Mouse (Mus musculus): ENCODE measurements around the gene Kncn.

Gene Kncn

GRCm38 (mm10) chr4:115878216-115878678 lies 6.0 kb upstream of the Kncn start:
- in situ Hi-C loops (cut with MboI; ENCODE audit: low sequenced_read_pairs): no loop called here

- in situ Hi-C loops (cut with MboI; ENCODE audit: low sequenced_read_pairs): no loop called here
These were observed 5.4 kb upstream of the Kncn start for GRCm38 (mm10) chr4:115878828-115879227.

DNA sequence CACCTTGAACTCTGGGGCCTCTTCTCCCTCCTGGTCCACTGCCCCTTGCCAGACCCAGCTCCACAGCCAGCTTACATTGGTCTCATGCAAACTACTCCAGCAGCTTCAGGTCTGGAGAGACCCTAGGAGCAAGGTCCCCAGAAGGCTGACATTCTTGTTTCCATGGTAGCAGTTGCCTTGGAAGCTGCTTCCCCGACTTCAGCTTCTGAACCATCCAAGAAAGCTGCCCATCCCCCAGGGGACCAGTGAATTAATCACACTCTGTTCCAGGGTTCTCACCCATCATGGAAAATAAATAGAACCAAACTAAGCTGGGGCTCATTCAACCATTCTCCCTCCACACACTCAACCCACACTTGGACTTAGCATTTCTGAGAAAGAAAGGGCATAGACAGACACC lies 3.0 kb upstream of the Kncn start:
- in situ Hi-C loops (cut with MboI; ENCODE audit: low sequenced_read_pairs): no loop called here

- in situ Hi-C loops (cut with MboI; ENCODE audit: low sequenced_read_pairs): no loop called here
These were observed 2.0 kb upstream of the Kncn start for GRCm38 (mm10) chr4:115882195-115882594.

GRCm38 (mm10) chr4:115885846-115886245 lies 1.6 kb downstream of the Kncn start:
- in situ Hi-C loops (cut with MboI; ENCODE audit: low sequenced_read_pairs): no loop called here

DNA sequence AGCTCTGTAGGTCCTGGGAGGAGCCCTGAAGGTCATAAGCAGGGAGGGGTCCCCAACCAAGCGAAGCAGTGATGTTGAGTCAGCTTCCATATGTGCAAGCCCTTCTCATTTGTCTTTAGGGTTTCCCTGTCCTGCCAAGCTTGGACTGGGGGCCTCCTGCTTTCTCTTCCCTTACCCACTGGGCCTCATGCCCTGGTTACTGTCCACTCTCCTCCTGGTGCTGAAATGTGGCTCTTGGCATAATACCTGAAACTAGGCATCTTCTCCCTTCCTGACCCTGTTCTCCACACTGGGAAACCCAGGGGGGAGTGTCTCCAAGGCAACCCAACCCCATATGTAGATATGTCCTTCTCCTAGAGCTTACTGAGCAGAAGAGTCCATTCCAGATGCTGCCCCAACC lies 2.7 kb downstream of the Kncn start:
- in situ Hi-C loops (cut with MboI; ENCODE audit: low sequenced_read_pairs): no loop called here

DNA sequence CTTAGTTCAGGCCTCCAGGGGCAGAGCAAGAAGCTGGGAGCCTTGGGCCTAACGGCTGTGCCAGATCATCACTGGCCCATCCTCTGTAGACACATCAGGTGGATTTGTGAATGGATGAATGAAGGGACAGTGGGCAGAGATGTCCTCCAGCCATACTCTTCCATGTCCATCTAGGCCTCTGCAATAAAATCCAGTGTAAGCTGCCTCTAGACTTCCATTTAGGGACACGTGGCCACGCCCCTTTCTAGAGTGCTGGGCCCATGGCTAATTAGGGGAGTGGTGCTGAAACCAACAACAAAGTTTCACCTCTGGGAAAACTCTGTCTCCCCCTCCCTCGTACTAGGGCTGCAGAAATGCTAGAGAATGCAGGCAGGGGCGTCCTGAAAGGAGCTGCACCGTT lies 5.9 kb downstream of the Kncn start:
- in situ Hi-C loops (cut with MboI; ENCODE audit: low sequenced_read_pairs): no loop called here

DNA sequence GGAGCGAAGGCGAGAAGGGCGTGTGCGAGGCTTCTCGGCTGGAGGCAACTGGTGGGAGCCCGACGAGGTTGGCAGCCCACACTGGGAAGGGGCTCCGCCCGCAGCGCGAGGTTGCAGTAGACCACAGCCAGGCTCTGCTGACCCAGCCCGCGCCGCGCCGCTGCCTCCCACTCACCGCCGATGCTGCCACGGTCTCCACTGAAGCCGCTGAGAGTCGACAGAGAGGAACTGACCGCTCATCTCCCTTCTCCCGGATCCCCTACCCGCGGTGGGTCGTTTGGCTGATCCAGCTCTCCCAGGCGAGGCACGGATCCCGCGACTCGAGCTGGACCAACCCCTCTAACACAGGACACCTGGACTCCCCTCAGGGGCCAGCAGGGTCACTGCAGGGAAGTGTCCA lies 6.4 kb downstream of the Kncn start, which contains the start of gene 6430628N08Rik:
Gene 6430628N08Rik, plus strand, starts transcription at position 113 of the 400 bp plus-strand sequence.
- in situ Hi-C loops (cut with MboI; ENCODE audit: low sequenced_read_pairs): no loop called here

DNA sequence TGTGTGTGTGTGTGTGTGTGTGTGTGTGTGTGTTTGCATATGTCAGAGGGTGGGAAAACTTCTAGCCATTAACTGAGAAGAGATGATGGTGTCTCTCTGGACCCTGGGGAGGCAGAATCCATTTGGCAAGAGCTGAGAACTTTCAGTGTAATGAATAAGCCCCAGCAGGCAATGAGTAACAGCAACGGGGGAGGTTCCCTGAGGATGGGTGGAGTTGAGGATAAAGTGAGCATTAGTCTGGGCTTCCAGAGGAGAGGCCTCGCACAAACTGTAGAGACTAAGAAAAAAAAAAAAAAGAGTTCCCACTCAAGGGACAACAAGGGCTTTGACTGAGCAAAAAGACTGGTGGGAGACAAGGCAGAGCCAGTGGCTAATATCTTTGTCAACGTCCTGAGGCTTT lies 10.1 kb downstream of the Kncn start:
- in situ Hi-C loops (cut with MboI; ENCODE audit: low sequenced_read_pairs): no loop called here

DNA sequence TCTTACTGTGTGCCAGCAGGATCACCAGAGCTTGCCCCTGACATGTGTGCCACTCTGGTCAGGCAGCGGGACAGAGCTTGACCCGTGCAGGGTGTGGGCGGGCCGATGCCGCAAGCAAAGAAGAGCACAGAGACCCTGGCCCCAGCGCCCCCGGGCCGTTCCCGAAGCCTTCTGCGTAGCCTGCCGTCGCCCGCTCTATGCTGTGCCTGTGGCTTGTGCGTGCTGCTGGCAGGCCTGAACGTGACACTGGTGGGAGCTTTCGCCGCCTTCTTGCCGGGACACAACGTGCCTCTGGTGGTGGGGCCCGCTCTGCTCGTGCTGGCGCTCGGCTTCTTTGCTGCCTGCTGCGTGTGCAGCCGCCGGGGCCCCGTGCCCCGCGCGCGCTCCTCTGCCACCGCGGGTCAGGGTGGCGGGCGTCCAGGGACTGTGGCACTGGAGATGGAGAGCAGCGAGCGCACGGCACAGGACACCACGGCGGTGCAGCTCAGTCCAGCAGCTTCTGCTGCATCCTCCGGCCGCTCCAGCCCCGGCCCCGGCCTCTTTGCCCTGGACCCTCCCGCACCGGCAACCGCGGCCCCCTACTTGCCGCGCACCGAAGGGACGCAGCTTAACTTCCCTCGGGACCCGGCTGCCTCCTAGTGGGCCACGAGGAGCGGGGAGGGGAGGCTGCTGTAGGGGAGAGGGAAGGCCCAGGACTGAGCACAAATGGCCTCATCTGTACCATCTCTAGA lies 13.9 kb downstream of the Kncn start:
- in situ Hi-C loops (cut with MboI; ENCODE audit: low sequenced_read_pairs): no loop called here

DNA sequence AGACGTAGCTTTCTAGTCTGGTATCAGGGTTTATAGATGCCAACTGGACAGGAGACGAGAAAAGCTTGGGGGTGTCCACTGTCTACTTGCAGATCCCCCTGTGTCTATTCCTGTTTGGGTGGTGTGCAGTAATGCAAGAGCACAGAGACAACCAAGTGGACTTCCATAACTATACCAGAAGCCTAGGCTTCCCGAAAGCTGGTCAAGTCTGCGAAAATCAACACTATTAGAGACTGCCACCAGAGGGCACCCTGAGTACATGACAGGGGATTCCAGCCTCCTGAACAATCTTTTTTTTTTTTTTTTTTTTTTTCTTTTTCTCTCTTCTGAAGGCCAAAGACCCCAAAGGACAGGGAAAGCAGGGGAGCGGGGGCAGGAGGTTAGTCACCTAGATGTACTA lies 18.6 kb downstream of the Kncn start:
- in situ Hi-C loops (cut with MboI; ENCODE audit: low sequenced_read_pairs): loop anchor here (10.0 kb wide), 1 partner anchor 82 kb away; no protein-coding TSS in a partner anchor

GRCm38 (mm10) chr4:115904375-115904774 lies 20.2 kb downstream of the Kncn start:
- in situ Hi-C loops (cut with MboI; ENCODE audit: low sequenced_read_pairs): loop anchor here (10.0 kb wide), 1 partner anchor 80 kb away; no protein-coding TSS in a partner anchor

DNA sequence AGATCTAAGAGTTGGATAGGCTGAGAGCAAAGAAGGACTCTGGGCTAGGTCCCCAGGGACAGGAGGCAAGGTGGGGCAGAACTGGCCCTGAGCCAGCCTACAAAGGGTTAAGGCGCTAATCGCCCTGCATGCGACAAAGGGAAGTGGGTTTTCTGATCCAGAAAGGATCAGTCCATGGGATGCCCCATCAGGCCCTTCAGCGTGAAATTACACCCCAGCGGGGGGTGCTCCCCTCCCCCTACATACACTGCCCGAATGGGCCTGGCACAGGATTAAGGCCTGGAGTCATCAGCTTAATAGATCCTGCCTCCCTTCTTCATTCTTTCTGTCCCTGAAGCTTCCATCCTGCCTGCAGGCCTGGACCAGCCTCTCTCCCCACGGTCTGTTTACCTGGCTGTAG lies 21.5 kb downstream of the Kncn start:
- in situ Hi-C loops (cut with MboI; ENCODE audit: low sequenced_read_pairs): loop anchor here (10.0 kb wide), 1 partner anchor 79 kb away; no protein-coding TSS in a partner anchor

DNA sequence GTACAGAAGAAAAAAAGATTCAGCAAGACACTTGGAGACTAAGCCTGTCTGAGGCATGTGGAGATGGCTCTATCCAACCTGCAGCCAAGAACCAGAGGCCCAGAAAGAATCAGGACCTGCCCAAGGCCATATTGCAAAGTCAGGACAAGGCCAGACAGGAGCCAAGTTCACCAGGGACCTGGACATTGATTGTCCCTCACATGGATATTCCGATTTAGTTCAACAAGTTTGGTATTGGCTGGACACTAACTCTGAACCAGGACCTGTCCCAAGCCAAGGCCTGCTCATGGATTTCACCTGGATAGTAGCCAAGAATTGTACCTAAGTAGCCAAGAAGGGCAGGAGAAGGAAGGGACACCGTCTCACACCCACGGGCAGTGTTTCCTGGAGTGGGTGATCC lies 22.6 kb downstream of the Kncn start:
- in situ Hi-C loops (cut with MboI; ENCODE audit: low sequenced_read_pairs): loop anchor here (10.0 kb wide), 1 partner anchor 78 kb away; no protein-coding TSS in a partner anchor

DNA sequence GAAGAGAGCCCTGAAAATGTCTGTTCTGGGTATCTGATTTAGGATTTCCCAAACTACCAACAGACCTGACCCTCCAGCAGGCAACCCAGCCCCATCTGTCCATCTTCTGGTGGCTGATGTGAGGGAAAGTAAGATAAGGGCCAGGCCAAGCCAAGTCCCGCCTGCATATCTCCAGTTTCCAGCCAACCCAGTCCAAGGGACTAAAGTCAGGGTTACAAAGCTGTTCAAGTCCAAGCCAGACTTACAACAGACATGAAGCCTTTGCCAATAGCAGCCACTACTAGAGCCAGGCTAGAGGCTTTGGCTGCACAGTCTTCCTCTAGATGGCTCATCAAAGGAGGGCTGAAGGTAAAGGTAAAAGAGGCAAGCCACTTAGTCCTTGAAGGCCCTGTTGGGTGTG lies 23.8 kb downstream of the Kncn start:
- in situ Hi-C loops (cut with MboI; ENCODE audit: low sequenced_read_pairs): loop anchor here (10.0 kb wide), 1 partner anchor 77 kb away; no protein-coding TSS in a partner anchor

DNA sequence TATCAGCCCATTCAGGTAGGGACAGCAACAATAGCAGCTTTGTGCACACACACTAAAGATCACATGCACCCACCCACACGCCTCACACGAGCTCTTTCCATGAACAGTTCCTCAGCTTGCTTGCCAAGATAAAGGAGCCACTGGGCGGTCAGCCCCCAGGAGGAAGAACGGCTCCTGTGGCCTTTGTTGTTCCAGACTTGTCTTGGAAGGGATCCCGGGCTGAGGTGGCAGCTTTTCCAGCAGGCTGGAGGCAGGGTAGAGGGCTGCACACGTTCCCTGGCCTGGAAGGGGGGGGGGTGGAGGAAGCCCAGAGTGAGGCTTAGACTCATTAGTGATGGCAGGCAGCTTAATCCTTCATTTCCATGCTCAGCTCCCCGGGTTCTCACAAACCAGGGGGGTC lies 24.4 kb downstream of the Kncn start:
- in situ Hi-C loops (cut with MboI; ENCODE audit: low sequenced_read_pairs): loop anchor here (10.0 kb wide), 1 partner anchor 76 kb away; no protein-coding TSS in a partner anchor

GRCm38 (mm10) chr4:115911586-115911985 lies 27.4 kb downstream of the Kncn start:
- in situ Hi-C loops (cut with MboI; ENCODE audit: low sequenced_read_pairs): no loop called here

DNA sequence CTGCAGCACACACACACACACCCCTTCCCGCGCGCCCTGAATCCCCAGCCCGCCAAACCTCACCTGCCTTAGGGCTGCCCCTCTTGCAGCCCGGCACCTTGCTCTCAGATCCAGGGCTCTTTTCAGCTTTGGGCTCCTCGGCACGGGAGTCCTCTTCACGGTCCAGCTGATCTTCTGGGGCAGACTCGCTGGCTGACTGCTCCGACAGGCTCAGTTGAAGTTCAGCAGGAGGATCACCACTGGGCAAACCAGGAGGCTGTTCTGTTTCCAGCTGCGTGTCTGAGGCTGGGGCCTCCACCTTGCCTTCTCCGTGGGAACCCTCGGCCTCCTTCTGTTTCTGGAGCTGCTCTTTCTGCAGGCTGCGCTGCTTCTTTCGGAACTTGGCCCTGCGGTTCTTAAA lies 35.7 kb downstream of the Kncn start:
- in situ Hi-C loops (cut with MboI; ENCODE audit: low sequenced_read_pairs): no loop called here

DNA sequence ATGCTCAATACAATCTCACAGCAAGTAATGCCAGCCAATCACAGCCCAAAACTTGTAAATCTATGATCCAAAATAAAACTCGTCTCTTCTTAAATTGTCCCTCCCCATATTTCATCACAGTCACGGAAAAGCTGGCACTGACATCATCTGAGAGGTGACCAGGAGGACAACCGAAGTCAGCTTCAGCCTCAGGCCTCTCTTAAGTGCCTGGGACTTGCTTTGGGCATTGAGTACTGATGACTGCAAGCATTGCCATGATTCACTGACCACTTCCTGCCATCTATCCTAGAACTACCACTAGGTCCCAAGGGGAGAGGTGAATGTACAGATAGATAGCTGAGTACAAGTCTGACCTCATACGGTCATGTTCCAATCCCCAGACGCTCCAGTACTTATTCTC lies 38.5 kb downstream of the Kncn start:
- in situ Hi-C loops (cut with MboI; ENCODE audit: low sequenced_read_pairs): no loop called here

GRCm38 (mm10) chr4:115923262-115923880 lies 39.2 kb downstream of the Kncn start:
- in situ Hi-C loops (cut with MboI; ENCODE audit: low sequenced_read_pairs): no loop called here

DNA sequence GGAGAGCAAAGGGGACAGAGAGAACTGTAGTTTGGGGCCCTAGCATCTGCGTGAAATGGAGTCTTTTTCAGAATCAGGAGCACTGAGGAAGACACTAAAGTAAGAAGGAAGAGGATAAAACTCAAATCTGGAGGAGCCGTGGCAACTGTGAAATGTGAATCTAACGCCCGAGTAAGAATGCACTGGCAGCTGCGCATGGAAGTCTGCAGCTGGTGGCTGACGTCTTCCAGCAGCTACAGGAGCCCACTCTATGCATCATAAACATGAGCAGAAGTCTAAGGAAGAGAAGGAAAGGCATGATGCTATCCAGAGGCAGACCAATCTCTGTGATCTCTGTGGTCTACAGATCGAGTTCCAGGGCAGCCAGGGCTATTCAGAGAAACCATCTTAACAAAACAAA lies 43.4 kb downstream of the Kncn start:
- in situ Hi-C loops (cut with MboI; ENCODE audit: low sequenced_read_pairs): no loop called here

GRCm38 (mm10) chr4:115931556-115932088 lies 47.4 kb downstream of the Kncn start:
- in situ Hi-C loops (cut with MboI; ENCODE audit: low sequenced_read_pairs): no loop called here

Measured in CH12F3 (cell line).